In genomic region chr2:163481539-163482029, GRCm38 (mm10) we compare ENCODE assay signal across 9 mouse cellular contexts. TPM values are rescaled to one million over a fixed set of nuclear protein-coding genes. Genes with fewer than 3 reads are reported as not detected.
A peak's percentile ranks its signal among the peaks of the same experiment; 100 is the strongest.
DNase-seq lines count a peak whose midpoint lies in the region; ATAC-seq and TF ChIP-seq lines count a peak whose summit lies in the region.
"Had no signal": no experiment of that assay in that cellular context is flagged by ENCODE, and none has a peak within 500 bp of the region (broad histone marks: within the 10 kb centered on the region; RNA-seq: fewer than 3 reads in every experiment).

No protein-coding gene starts in this region.

- peak; percentile 32; the same call in 1 of the 2 replicates for TF ChIP-seq CTCF in forebrain, postnatal 0 days (IDR thresholded peaks at IDR 0.05; ENCODE audit: low read depth)

- H3K4me2 ChIP-seq in heart, embryonic 14.5 days (ENCODE audit: low read length) = peak overlapping the region; percentile 61
- H3K4me2 ChIP-seq in forebrain, postnatal 0 days (ENCODE audit: low read depth) = 0 out of 2 replicates have a peak overlapping the region, but pooled peaks have one; percentile 23
- peak overlapping the region; percentile 48 for H3K4me2 ChIP-seq in midbrain, embryonic 12.5 days (replicated peaks)

- DNase-seq in heart, postnatal 25 days (ENCODE audit: low spot score) = no peak
- no peak for DNase-seq in forebrain, postnatal 0 days
- peak; percentile 59 to 70 for DNase-seq in kidney, postnatal 36 days
- DNase-seq in cerebellum, postnatal 36 days = no peak

- H3K27me3 ChIP-seq in heart, embryonic 14.5 days (ENCODE audit: control insufficient read depth, insufficient read depth, low read length) = peaks cover 23% of the 10 kb centered on the region
- H3K27me3 ChIP-seq in forebrain, postnatal 0 days (ENCODE audit: insufficient read depth, low read length) = peaks cover 9% of the 10 kb centered on the region; the same call in 1 of the 2 replicates
- peaks cover 16% of the 10 kb centered on the region for H3K27me3 ChIP-seq in midbrain, embryonic 12.5 days

- no peaks in the 10 kb centered on the region for H3K9me3 ChIP-seq in heart, embryonic 14.5 days (ENCODE audit: control insufficient read depth, low read length)
- no peaks in the 10 kb centered on the region for H3K9me3 ChIP-seq in forebrain, postnatal 0 days (ENCODE audit: low read length)
- H3K9me3 ChIP-seq in midbrain, embryonic 12.5 days = no peaks in the 10 kb centered on the region

- 2% methylated on average over 21 of the region's 21 CpGs for WGBS in heart, embryonic 14.5 days
- 3% methylated on average over 21 of the region's 21 CpGs for WGBS in forebrain, postnatal 0 days
- under 1% methylated on average over 21 of the region's 21 CpGs for WGBS in midbrain, embryonic 12.5 days

- H3K36me3 ChIP-seq in heart, embryonic 14.5 days (ENCODE audit: control insufficient read depth, insufficient read depth, low read length) = no peaks in the 10 kb centered on the region
- H3K36me3 ChIP-seq in forebrain, postnatal 0 days (ENCODE audit: insufficient read depth) = no peaks in the 10 kb centered on the region
- H3K36me3 ChIP-seq in midbrain, embryonic 12.5 days = no peaks in the 10 kb centered on the region

- H3K9ac ChIP-seq in heart, embryonic 14.5 days (ENCODE audit: low read length) = no peak overlapping the region
- no peak overlapping the region for H3K9ac ChIP-seq in forebrain, postnatal 0 days
- peak overlapping the region; percentile 16; the same call in 1 of the 2 replicates for H3K9ac ChIP-seq in midbrain, embryonic 12.5 days (replicated peaks)

- no peak overlapping the region for H3K27ac ChIP-seq in heart, embryonic 14.5 days (replicated peaks in 1 of 2; ENCODE audit: control insufficient read depth in 1 of 2, insufficient read depth in 1 of 2, low read depth in 2 of 2, low read length in 2 of 2)
- no peak overlapping the region for H3K27ac ChIP-seq in forebrain, postnatal 0 days (ENCODE audit: low read depth, low read length)
- H3K27ac ChIP-seq in midbrain, embryonic 12.5 days (replicated peaks) = no peak overlapping the region

- peak overlapping the region; percentile 4 to 20; a peak in 3 of 4 replicates for H3K4me3 ChIP-seq in heart, embryonic 14.5 days (ENCODE audit: control insufficient read depth in 1 of 2, insufficient read depth in 1 of 2, low read depth in 1 of 2, low read length in 2 of 2)
- H3K4me3 ChIP-seq in forebrain, postnatal 0 days (ENCODE audit: low read depth, low read length) = 0 out of 2 replicates have a peak overlapping the region, but pooled peaks have one; percentile 3
- peak overlapping the region; percentile 25 for H3K4me3 ChIP-seq in midbrain, embryonic 12.5 days

- intact Hi-C loops in heart, postnatal 25 days (cut with DNase I) = no loop called here

- no peak; the same call in 1 of the 2 replicates for ATAC-seq in heart, embryonic 14.5 days (ENCODE audit: insufficient number of reproducible peaks, insufficient read depth, low FRiP score, low read depth)
- ATAC-seq in forebrain, postnatal 0 days = peak; percentile 18; the same call in 1 of the 2 replicates
- peak; percentile 38; the same call in 1 of the 2 replicates for ATAC-seq in midbrain, embryonic 12.5 days (ENCODE audit: low FRiP score, low read depth)
- no peak for ATAC-seq in frontal cortex, adult (ENCODE audit: low TSS enrichment)
- ATAC-seq in monocyte, adult 5-6 weeks (replicated peaks; ENCODE audit: insufficient number of reproducible peaks, low FRiP score, low TSS enrichment, poor library complexity, severe bottlenecking) = no peak

- H3K4me1 ChIP-seq in heart, embryonic 14.5 days (ENCODE audit: control insufficient read depth in 2 of 2, insufficient read depth in 2 of 2, low read length in 2 of 2) = peaks cover 3 to 8% of the 10 kb centered on the region in 2 experiments; a peak in 3 of 4 replicates
- H3K4me1 ChIP-seq in forebrain, postnatal 0 days (ENCODE audit: insufficient read depth) = no peaks in the 10 kb centered on the region
- H3K4me1 ChIP-seq in midbrain, embryonic 12.5 days = peaks cover 8% of the 10 kb centered on the region

RNA-seq across cellular contexts. Expression of gene Fitm2, which starts 9.2 kb away (rescaled TPM):
- polyA plus RNA-seq in heart, embryonic 14.5 days (2014; fragmentation: Nextera tagmentation; extraction: Ambion mirVana) = 13.8 and 14.0 TPM in 2 replicates
- total RNA-seq in heart, postnatal 25 days (2021) = 100 to 1,000 TPM; 174 to 182 TPM
- 16.2 and 25.8 TPM in 2 replicates for total RNA-seq in forebrain, postnatal 0 days (2014; rRNA removed)
- 8.9 and 11.7 TPM in 2 replicates for polyA plus RNA-seq in forebrain, postnatal 0 days (2015; fragmentation: Nextera tagmentation; extraction: Ambion mirVana)
- polyA plus RNA-seq in midbrain, embryonic 12.5 days (2016; fragmentation: Nextera tagmentation; extraction: Ambion mirVana) = 11.2 and 13.0 TPM in 2 replicates
- total RNA-seq in monocyte, adult 5-6 weeks (2017) = 2.2 to 3.4 TPM (median 3.2 TPM) in 3 replicates

RNA-seq across cellular contexts. Expression of gene R3hdml, which starts 10.5 kb away (rescaled TPM):
- not detected in 2 replicates for polyA plus RNA-seq in heart, embryonic 14.5 days (2014; fragmentation: Nextera tagmentation; extraction: Ambion mirVana)
- not detected for total RNA-seq in heart, postnatal 25 days (2021)
- 0.85 and 1.1 TPM in 2 replicates for total RNA-seq in forebrain, postnatal 0 days (2014; rRNA removed)
- polyA plus RNA-seq in forebrain, postnatal 0 days (2015; fragmentation: Nextera tagmentation; extraction: Ambion mirVana) = 0.56 and 0.60 TPM in 2 replicates
- not detected in 2 replicates for polyA plus RNA-seq in midbrain, embryonic 12.5 days (2016; fragmentation: Nextera tagmentation; extraction: Ambion mirVana)
- not detected in 3 replicates for total RNA-seq in monocyte, adult 5-6 weeks (2017)
- total RNA-seq: CH12.LX had no signal

RNA-seq across cellular contexts. Expression of gene Hnf4a, which starts 25.0 kb away (rescaled TPM):
- polyA plus RNA-seq in heart, embryonic 14.5 days (2014; fragmentation: Nextera tagmentation; extraction: Ambion mirVana) = not detected in 2 replicates
- not detected for total RNA-seq in heart, postnatal 25 days (2021)
- not detected in 2 replicates for total RNA-seq in forebrain, postnatal 0 days (2014; rRNA removed)
- not detected in 2 replicates for polyA plus RNA-seq in forebrain, postnatal 0 days (2015; fragmentation: Nextera tagmentation; extraction: Ambion mirVana)
- polyA plus RNA-seq in midbrain, embryonic 12.5 days (2016; fragmentation: Nextera tagmentation; extraction: Ambion mirVana) = not detected in 2 replicates
- not detected in 3 replicates for total RNA-seq in monocyte, adult 5-6 weeks (2017)
- total RNA-seq: CH12.LX had no signal

RNA-seq across cellular contexts. Expression of gene Gdap1l1, which starts 43.3 kb away (rescaled TPM):
- polyA plus RNA-seq in heart, embryonic 14.5 days (2014; fragmentation: Nextera tagmentation; extraction: Ambion mirVana) = 0.39 and 0.54 TPM in 2 replicates
- total RNA-seq in heart, postnatal 25 days (2021) = not detected
- 95.2 and 106 TPM in 2 replicates for total RNA-seq in forebrain, postnatal 0 days (2014; rRNA removed)
- polyA plus RNA-seq in forebrain, postnatal 0 days (2015; fragmentation: Nextera tagmentation; extraction: Ambion mirVana) = 123 and 134 TPM in 2 replicates
- 62.6 and 63.4 TPM in 2 replicates for polyA plus RNA-seq in midbrain, embryonic 12.5 days (2016; fragmentation: Nextera tagmentation; extraction: Ambion mirVana)
- not detected in 3 replicates for total RNA-seq in monocyte, adult 5-6 weeks (2017)
- total RNA-seq: CH12.LX had no signal

RNA-seq across cellular contexts. Expression of gene Oser1, which starts 57.1 kb away (rescaled TPM):
- 52.6 and 56.8 TPM in 2 replicates for polyA plus RNA-seq in heart, embryonic 14.5 days (2014; fragmentation: Nextera tagmentation; extraction: Ambion mirVana)
- total RNA-seq in heart, postnatal 25 days (2021) = 10 to 100 TPM; 21.0 to 21.6 TPM
- total RNA-seq in forebrain, postnatal 0 days (2014; rRNA removed) = 25.2 and 26.6 TPM in 2 replicates
- 52.4 and 57.3 TPM in 2 replicates for polyA plus RNA-seq in forebrain, postnatal 0 days (2015; fragmentation: Nextera tagmentation; extraction: Ambion mirVana)
- polyA plus RNA-seq in midbrain, embryonic 12.5 days (2016; fragmentation: Nextera tagmentation; extraction: Ambion mirVana) = 77.3 and 82.3 TPM in 2 replicates
- total RNA-seq in monocyte, adult 5-6 weeks (2017) = 88.1 to 169 TPM (median 163 TPM) in 3 replicates

Comparison
In these comparisons a context has a peak if more than half of its experiments do, and no peak if none do; other contexts are left out.
1. ATAC-seq: peak in forebrain, postnatal 0 days (single experiment) and midbrain, embryonic 12.5 days (single experiment); none in heart, embryonic 14.5 days (single experiment), frontal cortex, adult (single experiment) and monocyte, adult 5-6 weeks (single experiment).
2. DNase-seq: peak in kidney, postnatal 36 days (2 of 2); none in heart, postnatal 25 days (single experiment), forebrain, postnatal 0 days (single experiment) and cerebellum, postnatal 36 days (0 of 2).
3. Peak in every context shown above with its lines, with median percentiles within 50 percentile points of each other: H3K4me2 ChIP-seq and H3K4me3 ChIP-seq.